Mouse (Mus musculus): ENCODE measurements around the gene Prr15l. TPM values are rescaled to one million over a fixed set of nuclear protein-coding genes. Genes with fewer than 3 reads are reported as not detected.

Gene Prr15l
- polyA plus RNA-seq, 1 experiment from 2014 or later, result 0.35 TPM

- H3K27me3 ChIP-seq, result no peaks in the 10 kb centered on the region
- H3K4me2 ChIP-seq, result no peak overlapping the region
- H3K36me3 ChIP-seq, result no peaks in the 10 kb centered on the region
- H3K4me3 ChIP-seq, result no peak overlapping the region
- H3K27ac ChIP-seq (replicated peaks), result no peak overlapping the region
- ATAC-seq (ENCODE audit: low FRiP score, low read depth), result no peak
- no peaks in the 10 kb centered on the region for H3K9me3 ChIP-seq
- H3K9ac ChIP-seq, result no peak overlapping the region
- 89% methylated on average over 6 of the region's 6 CpGs for WGBS
- peaks cover 6% of the 10 kb centered on the region for H3K4me1 ChIP-seq (replicated peaks)
Observed at GRCm38 (mm10) chr11:96938426-96938800, 10.5 kb downstream of the Prr15l start.

DNA sequence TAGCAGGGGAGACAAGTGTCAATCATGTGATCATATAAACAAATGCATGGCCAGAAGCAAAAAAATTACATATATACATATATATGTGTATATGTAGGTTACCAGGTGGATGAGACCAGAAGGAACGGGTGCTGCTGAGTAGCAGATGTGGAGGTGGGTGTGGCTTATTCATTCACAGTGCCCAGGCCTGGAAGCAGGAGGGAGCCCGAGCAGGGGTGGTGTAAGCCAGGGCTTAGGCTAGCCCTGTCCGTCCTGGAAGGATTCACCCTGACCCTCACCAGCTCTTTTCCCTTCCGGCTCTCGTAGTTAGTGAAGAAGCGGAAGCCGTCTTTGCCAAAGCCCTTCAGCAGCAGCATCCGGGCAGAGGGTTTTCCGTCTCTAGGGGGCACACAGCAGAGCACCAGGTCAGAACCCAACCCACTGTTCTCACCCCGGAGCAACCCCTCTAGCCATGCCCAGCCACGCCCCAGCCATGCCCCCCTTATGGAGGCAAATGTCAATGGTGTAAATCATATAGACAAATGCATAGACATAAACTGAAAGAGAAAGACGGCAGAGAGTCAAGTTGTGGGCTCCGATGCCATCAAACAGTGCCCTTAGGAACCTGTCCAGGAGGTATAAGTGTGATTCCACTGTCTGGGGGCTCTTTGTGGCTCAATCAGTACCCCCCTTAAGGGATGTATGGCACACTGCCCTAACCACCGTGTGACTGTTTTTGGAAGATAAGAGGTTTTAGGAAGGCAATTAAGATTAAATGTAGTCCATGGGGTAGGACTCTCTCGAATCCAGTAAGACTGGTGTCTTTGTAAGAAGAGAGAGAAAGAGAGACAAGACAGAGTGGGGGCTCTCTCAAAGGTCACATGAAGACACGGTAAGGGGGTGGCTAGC, 12.9 kb downstream of the Prr15l start:
- ATAC-seq (ENCODE audit: low FRiP score, low read depth), result no peak
- H3K9me3 ChIP-seq, result no peaks in the 10 kb centered on the region
- H3K27me3 ChIP-seq, result no peaks in the 10 kb centered on the region
- H3K27ac ChIP-seq (replicated peaks), result no peak overlapping the region
- H3K4me3 ChIP-seq, result no peak overlapping the region
- peaks cover 26% of the 10 kb centered on the region for H3K4me1 ChIP-seq (replicated peaks)
- H3K4me2 ChIP-seq, result no peak overlapping the region
- 79% methylated on average over 16 of the region's 16 CpGs for WGBS
- H3K9ac ChIP-seq, result no peak overlapping the region
- H3K36me3 ChIP-seq, result no peaks in the 10 kb centered on the region

DNA sequence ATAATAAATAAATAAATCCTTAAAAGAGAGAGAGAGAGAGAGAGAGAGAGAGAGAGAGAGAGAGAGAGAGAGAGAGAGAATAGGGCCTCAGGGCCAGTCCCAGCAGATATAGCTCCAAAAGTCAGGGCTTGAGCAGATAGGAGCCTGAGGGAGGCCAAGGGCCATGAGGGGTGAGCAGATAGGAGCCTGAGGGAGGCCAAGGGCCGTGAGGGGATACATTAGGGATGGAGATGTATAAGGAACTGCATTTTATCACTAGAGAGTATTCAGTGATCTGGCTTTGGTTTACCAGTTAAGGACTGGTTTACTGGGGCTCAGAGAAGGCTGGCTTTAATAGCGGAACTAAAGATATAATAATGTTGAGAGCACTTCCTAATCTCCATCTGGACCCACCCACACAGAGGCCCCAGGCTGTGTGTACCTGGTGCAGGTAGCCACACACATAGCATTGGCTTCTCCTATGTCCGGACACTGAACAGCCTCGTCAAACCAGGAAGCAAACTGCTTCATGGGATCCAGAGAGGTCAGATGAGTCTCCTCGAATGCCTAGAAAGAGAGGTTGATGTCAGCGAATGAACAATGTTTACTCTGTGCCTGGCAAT, 14.2 kb downstream of the Prr15l start:
- Histone ChIP-seq H3K4me2 (no peak overlapping the region), H3K9ac (no peak overlapping the region), H3K36me3 (no peaks in the 10 kb centered on the region), H3K27me3 (no peaks in the 10 kb centered on the region), H3K9me3 (no peaks in the 10 kb centered on the region), H3K4me3 (no peak overlapping the region), H3K27ac (replicated peaks) (no peak overlapping the region), H3K4me1 (replicated peaks) (peaks cover 34% of the 10 kb centered on the region)
- 81% methylated on average over 6 of the region's 6 CpGs for WGBS
- no peak for ATAC-seq (ENCODE audit: low FRiP score, low read depth)

DNA sequence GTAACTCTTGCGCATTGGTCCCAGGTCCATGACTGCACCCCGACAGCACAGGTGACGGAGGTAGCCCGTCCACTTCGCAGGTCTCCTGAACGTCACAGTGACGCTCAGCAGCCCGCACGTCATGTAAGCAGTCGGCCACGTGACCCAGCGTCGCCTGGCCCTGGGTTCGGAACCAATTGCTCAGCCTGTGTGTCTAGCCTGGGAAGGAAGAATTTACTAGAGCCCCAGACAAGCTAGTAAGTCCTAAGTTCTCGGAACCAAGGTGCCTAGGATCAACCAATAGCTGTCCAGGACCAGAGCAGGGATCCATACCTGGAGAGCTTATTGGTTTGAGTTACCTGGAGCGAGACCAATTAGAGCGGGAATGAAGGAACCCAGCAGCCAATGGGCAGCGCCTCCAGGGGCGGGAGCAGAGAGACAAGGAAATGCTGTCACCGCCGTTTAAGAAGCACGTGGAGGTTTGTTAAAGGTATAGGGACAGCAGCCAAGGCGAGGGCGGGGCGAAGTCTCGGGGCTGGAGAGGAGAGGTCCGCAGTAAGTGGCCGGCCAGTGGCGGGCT, 15.9 kb downstream of the Prr15l start, which contains the start of gene Pnpo:
Pnpo (minus strand) TSS at position 241 of the 559 bp plus-strand sequence.
- peak within 1 kb of the TSS; percentile 71 for H3K27ac ChIP-seq (replicated peaks)
- H3K36me3 ChIP-seq, result no peaks in the 10 kb centered on the region
- no peaks in the 10 kb centered on the region for H3K9me3 ChIP-seq
- WGBS, result under 1% methylated on average over 29 of the region's 29 CpGs
- peak within 1 kb of the TSS; percentile 57 for H3K9ac ChIP-seq
- no peaks in the 10 kb centered on the region for H3K27me3 ChIP-seq
- H3K4me3 ChIP-seq, result peak within 1 kb of the TSS; percentile 52
- peaks cover 34% of the 10 kb centered on the region for H3K4me1 ChIP-seq (replicated peaks)
- H3K4me2 ChIP-seq, result peak within 1 kb of the TSS; percentile 87
- ATAC-seq (ENCODE audit: low FRiP score, low read depth), result peak; percentile 97

GRCm38 (mm10) chr11:96944844-96945580, 17.1 kb downstream of the Prr15l start:
- H3K9ac ChIP-seq, result no peak overlapping the region
- peaks cover 34% of the 10 kb centered on the region for H3K4me1 ChIP-seq (replicated peaks)
- WGBS, result 83% methylated on average over 14 of the region's 14 CpGs
- H3K4me3 ChIP-seq, result peak overlapping the region; percentile 52
- H3K4me2 ChIP-seq, result peak overlapping the region; percentile 87
- no peaks in the 10 kb centered on the region for H3K9me3 ChIP-seq
- H3K27ac ChIP-seq (replicated peaks), result no peak overlapping the region
- no peaks in the 10 kb centered on the region for H3K36me3 ChIP-seq
- no peak for ATAC-seq (ENCODE audit: low FRiP score, low read depth)
- H3K27me3 ChIP-seq, result no peaks in the 10 kb centered on the region

GRCm38 (mm10) chr11:96946498-96946897, 18.6 kb downstream of the Prr15l start:
- H3K9ac ChIP-seq, result no peak overlapping the region
- 62% methylated on average over 9 of the region's 9 CpGs for WGBS
- H3K36me3 ChIP-seq, result peaks cover 8% of the 10 kb centered on the region
- H3K9me3 ChIP-seq, result no peaks in the 10 kb centered on the region
- H3K4me1 ChIP-seq (replicated peaks), result peaks cover 34% of the 10 kb centered on the region
- H3K4me3 ChIP-seq, result no peak overlapping the region
- no peak for ATAC-seq (ENCODE audit: low FRiP score, low read depth)
- no peaks in the 10 kb centered on the region for H3K27me3 ChIP-seq
- no peak overlapping the region for H3K4me2 ChIP-seq
- H3K27ac ChIP-seq (replicated peaks), result peak overlapping the region; percentile 65

DNA sequence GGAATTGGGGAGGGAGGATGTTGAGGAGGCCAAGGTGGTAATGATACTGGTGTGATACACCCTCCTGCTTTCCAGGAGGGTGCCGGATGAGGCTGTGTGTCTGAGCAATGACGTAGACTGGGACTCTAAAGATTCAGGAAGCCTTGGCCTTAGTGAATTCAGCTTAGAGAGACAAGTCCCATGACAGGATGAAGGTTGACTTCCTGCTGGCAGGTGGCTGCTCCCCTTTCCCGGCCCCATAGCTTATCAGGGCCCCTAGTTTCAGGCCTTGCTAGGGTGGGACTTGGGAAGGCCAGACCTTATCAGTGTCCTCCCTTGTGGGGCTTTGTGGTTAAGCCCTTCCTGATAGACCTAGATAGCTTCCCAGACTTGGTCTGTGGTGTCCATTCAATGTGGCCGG, 19.9 kb downstream of the Prr15l start:
- no peaks in the 10 kb centered on the region for H3K27me3 ChIP-seq
- no peak overlapping the region for H3K9ac ChIP-seq
- WGBS, result 96% methylated on average over 4 of the region's 4 CpGs

DNA sequence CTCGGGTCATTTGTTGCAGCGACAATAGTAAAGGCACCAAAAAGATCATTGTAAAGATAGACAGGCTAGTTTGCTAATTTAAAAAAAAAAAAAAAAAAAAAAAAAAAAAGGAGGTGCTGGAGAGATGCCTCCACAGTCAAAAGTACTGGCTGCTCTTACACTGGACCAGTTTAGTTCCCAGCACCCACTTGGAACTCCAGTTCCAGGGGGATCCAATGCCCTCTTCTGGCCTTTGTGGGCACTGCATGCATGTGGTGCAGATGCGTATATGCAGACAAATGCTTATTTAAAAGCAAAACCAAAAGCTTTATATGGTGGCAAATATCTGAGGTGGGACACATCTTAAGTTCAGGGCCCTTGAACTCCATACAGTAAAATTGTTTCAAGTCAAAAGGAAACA, 22.9 kb downstream of the Prr15l start:
- H3K9me3 ChIP-seq, result no peaks in the 10 kb centered on the region
- ATAC-seq (ENCODE audit: low FRiP score, low read depth), result no peak
- H3K27ac ChIP-seq (replicated peaks), result no peak overlapping the region
- no peak overlapping the region for H3K4me3 ChIP-seq
- WGBS, result 99% methylated on average over 3 of the region's 3 CpGs
- no peaks in the 10 kb centered on the region for H3K27me3 ChIP-seq
- H3K4me1 ChIP-seq (replicated peaks), result peaks cover 9% of the 10 kb centered on the region; the same call in 1 of the 2 replicates
- no peak overlapping the region for H3K9ac ChIP-seq
- H3K4me2 ChIP-seq, result no peak overlapping the region
- H3K36me3 ChIP-seq, result peaks cover 42% of the 10 kb centered on the region

More for the DNA sequence above, 19.9 kb downstream of the Prr15l start:
- Histone ChIP-seq H3K36me3 (peaks cover 15% of the 10 kb centered on the region), H3K9me3 (no peaks in the 10 kb centered on the region), H3K4me1 (replicated peaks) (peaks cover 34% of the 10 kb centered on the region), H3K4me2 (no peak overlapping the region), H3K27ac (replicated peaks) (no peak overlapping the region), H3K4me3 (no peak overlapping the region)
- no peak for ATAC-seq (ENCODE audit: low FRiP score, low read depth)

DNA sequence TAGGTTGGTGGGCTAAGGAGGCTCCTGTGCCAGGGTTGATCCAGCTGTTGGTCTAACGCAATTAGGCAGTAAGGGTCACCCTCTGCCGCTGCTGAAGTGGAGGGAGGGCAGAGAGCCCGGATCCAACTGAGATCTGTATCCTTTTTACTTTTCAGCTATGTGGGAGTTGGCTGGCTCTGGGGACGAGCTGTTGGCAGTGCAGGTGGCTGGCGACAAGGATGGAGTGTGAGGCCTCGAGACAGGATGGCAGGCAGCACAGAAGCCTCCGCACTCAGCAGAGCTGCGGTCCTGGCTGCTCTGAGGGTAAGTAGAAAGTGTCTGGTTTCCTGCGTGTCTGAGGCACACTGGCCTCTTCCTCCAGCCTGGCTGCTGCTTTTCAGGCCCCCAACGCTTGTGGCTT, 24.5 kb downstream of the Prr15l start:
- H3K4me1 ChIP-seq (replicated peaks), result no peaks in the 10 kb centered on the region
- no peak overlapping the region for H3K9ac ChIP-seq
- H3K9me3 ChIP-seq, result no peaks in the 10 kb centered on the region
- no peaks in the 10 kb centered on the region for H3K27me3 ChIP-seq
- WGBS, result 83% methylated on average over 10 of the region's 10 CpGs
- peaks cover 53% of the 10 kb centered on the region for H3K36me3 ChIP-seq
- no peak overlapping the region for H3K4me3 ChIP-seq
- H3K27ac ChIP-seq (replicated peaks), result no peak overlapping the region
- H3K4me2 ChIP-seq, result no peak overlapping the region
- ATAC-seq (ENCODE audit: low FRiP score, low read depth), result no peak

- Histone ChIP-seq H3K9ac (no peak overlapping the region), H3K27ac (replicated peaks) (no peak overlapping the region), H3K4me1 (replicated peaks) (no peaks in the 10 kb centered on the region), H3K9me3 (no peaks in the 10 kb centered on the region), H3K27me3 (no peaks in the 10 kb centered on the region), H3K36me3 (peaks cover 58% of the 10 kb centered on the region), H3K4me2 (no peak overlapping the region), H3K4me3 (no peak overlapping the region)
- 86% methylated on average over 6 of the region's 6 CpGs for WGBS
- ATAC-seq (ENCODE audit: low FRiP score, low read depth), result no peak
Observed at GRCm38 (mm10) chr11:96952896-96953295, 25.0 kb downstream of the Prr15l start.

- Histone ChIP-seq H3K4me3 (no peak overlapping the region), H3K9ac (no peak overlapping the region), H3K4me1 (replicated peaks) (no peaks in the 10 kb centered on the region), H3K9me3 (no peaks in the 10 kb centered on the region), H3K27ac (replicated peaks) (no peak overlapping the region), H3K4me2 (no peak overlapping the region), H3K27me3 (no peaks in the 10 kb centered on the region), H3K36me3 (peaks cover 75% of the 10 kb centered on the region)
- 95% methylated on average over 4 of the region's 4 CpGs for WGBS
- no peak for ATAC-seq (ENCODE audit: low FRiP score, low read depth)
Observed at GRCm38 (mm10) chr11:96955094-96955493, 27.2 kb downstream of the Prr15l start.

All from hindbrain, embryonic 15.5 days (tissue).